ENCODE assay signal across 22 mouse cellular contexts in genomic region chr4:91096086-91096485, GRCm38 (mm10).
DNase-seq lines count a peak whose midpoint lies in the region; ATAC-seq and TF ChIP-seq lines count a peak whose summit lies in the region.
"Had no signal": no experiment of that assay in that cellular context is flagged by ENCODE, and none has a peak within 500 bp of the region (broad histone marks: within the 10 kb centered on the region; RNA-seq: fewer than 3 reads in every experiment).

No protein-coding gene starts in this region.

- peak; percentile 77 for DNase-seq in hindbrain, postnatal 0 days (ENCODE audit: low spot score)
- DNase-seq in hindbrain, embryonic 11.5 days (ENCODE audit: low spot score) = no peak
- peak; percentile 91 for DNase-seq in cerebellum, adult 11-12 months
- DNase-seq in cerebellum, postnatal 10 days = peak; percentile 97
- peak; percentile 41 for DNase-seq in retina, postnatal 1 day
- DNase-seq in gastrocnemius, postnatal 36 days = no peak
- no peak for DNase-seq in spleen, postnatal 10 days (ENCODE audit: low spot score in 2 of 2)
- DNase-seq: embryo, embryonic 11 days; kidney, adult 11 months; kidney, postnatal 4 days; liver, embryonic 13.5 days; lung, adult 2 months; lung, postnatal 14 days; right cerebral cortex, adult 18-20 months; right cerebral cortex, postnatal 4 days; thymus, adult 18-20 months had no signal

- H3K4me1 ChIP-seq in hindbrain, postnatal 0 days (ENCODE audit: insufficient read depth, low read length) = no peaks in the 10 kb centered on the region
- H3K4me1 ChIP-seq in hindbrain, embryonic 11.5 days (replicated peaks; ENCODE audit: control insufficient read depth, insufficient read depth, low read length) = 0 out of 2 replicates have a peak, but pooled peaks cover 2% of the 10 kb centered on the region
- H3K4me1 ChIP-seq: embryonic facial prominence, embryonic 13.5 days; kidney, embryonic 15.5 days; liver, embryonic 13.5 days; neural tube, embryonic 12.5 days had no signal

- no peak overlapping the region for H3K9ac ChIP-seq in hindbrain, postnatal 0 days (replicated peaks; ENCODE audit: low read length)
- H3K9ac ChIP-seq in hindbrain, embryonic 11.5 days (ENCODE audit: low read depth, low read length) = no peak overlapping the region
- H3K9ac ChIP-seq: embryonic facial prominence, embryonic 13.5 days; kidney, embryonic 15.5 days; liver, embryonic 13.5 days; midbrain, embryonic 12.5 days; neural tube, embryonic 12.5 days had no signal

- H3K4me2 ChIP-seq in hindbrain, postnatal 0 days (ENCODE audit: low read depth, low read length) = no peak overlapping the region
- no peak overlapping the region for H3K4me2 ChIP-seq in hindbrain, embryonic 11.5 days (replicated peaks; ENCODE audit: low read depth, low read length)
- H3K4me2 ChIP-seq: embryonic facial prominence, embryonic 13.5 days; heart, embryonic 11.5 days; kidney, embryonic 15.5 days; liver, embryonic 13.5 days; midbrain, embryonic 12.5 days; neural tube, embryonic 12.5 days had no signal

- no peak overlapping the region for H3K4me3 ChIP-seq in hindbrain, postnatal 0 days (ENCODE audit: low read length)
- H3K4me3 ChIP-seq in hindbrain, embryonic 11.5 days (ENCODE audit: low read depth, low read length) = no peak overlapping the region
- H3K4me3 ChIP-seq: embryonic facial prominence, embryonic 13.5 days; kidney, embryonic 15.5 days; liver, embryonic 13.5 days; midbrain, embryonic 12.5 days; neural tube, embryonic 12.5 days had no signal

- no peak for TF ChIP-seq CTCF in hindbrain, postnatal 0 days (IDR thresholded peaks at IDR 0.05; ENCODE audit: low read depth)

- no peaks in the 10 kb centered on the region for H3K27me3 ChIP-seq in hindbrain, postnatal 0 days (ENCODE audit: insufficient read depth, low read length)
- no peaks in the 10 kb centered on the region for H3K27me3 ChIP-seq in hindbrain, embryonic 11.5 days (ENCODE audit: control insufficient read depth, insufficient read depth, low read length)
- H3K27me3 ChIP-seq: embryonic facial prominence, embryonic 13.5 days; kidney, embryonic 15.5 days; liver, embryonic 13.5 days; midbrain, embryonic 12.5 days; neural tube, embryonic 12.5 days had no signal

- no peaks in the 10 kb centered on the region for H3K9me3 ChIP-seq in hindbrain, postnatal 0 days (ENCODE audit: low read length)
- H3K9me3 ChIP-seq in hindbrain, embryonic 11.5 days (ENCODE audit: control insufficient read depth, low read length) = no peaks in the 10 kb centered on the region
- H3K9me3 ChIP-seq: embryonic facial prominence, embryonic 13.5 days; kidney, embryonic 15.5 days; liver, embryonic 13.5 days; midbrain, embryonic 12.5 days; neural tube, embryonic 12.5 days had no signal

- ATAC-seq in hindbrain, postnatal 0 days = peak; percentile 73
- no peak for ATAC-seq in hindbrain, embryonic 11.5 days (ENCODE audit: low FRiP score)
- ATAC-seq: forebrain, embryonic 14.5 days had no signal

- intact Hi-C loops in gastrocnemius, postnatal 36 days (cut with DNase I) = no loop called here

- H3K27ac ChIP-seq in hindbrain, postnatal 0 days = no peak overlapping the region
- H3K27ac ChIP-seq in hindbrain, embryonic 11.5 days (ENCODE audit: low read depth, low read length) = no peak overlapping the region
- H3K27ac ChIP-seq: embryonic facial prominence, embryonic 13.5 days; kidney, embryonic 15.5 days; liver, embryonic 13.5 days; midbrain, embryonic 12.5 days; neural tube, embryonic 12.5 days had no signal

- H3K36me3 ChIP-seq in hindbrain, postnatal 0 days (ENCODE audit: insufficient read depth, low read length) = no peaks in the 10 kb centered on the region
- H3K36me3 ChIP-seq in hindbrain, embryonic 11.5 days (ENCODE audit: control insufficient read depth, insufficient read depth, low read length) = no peaks in the 10 kb centered on the region
- H3K36me3 ChIP-seq: embryonic facial prominence, embryonic 13.5 days; kidney, embryonic 15.5 days; liver, embryonic 13.5 days; midbrain, embryonic 12.5 days; neural tube, embryonic 12.5 days had no signal

Comparison
In these comparisons a context has a peak if more than half of its experiments do, and no peak if none do; other contexts are left out.
1. DNase-seq: peak in hindbrain, postnatal 0 days (single experiment), cerebellum, adult 11-12 months (single experiment), cerebellum, postnatal 10 days (2 of 2) and retina, postnatal 1 day (single experiment); none in hindbrain, embryonic 11.5 days (single experiment), gastrocnemius, postnatal 36 days (0 of 2) and spleen, postnatal 10 days (0 of 2).